Mouse (Mus musculus): Measurements from ENCODE around the gene Slc7a10. TPM values are rescaled to one million over a fixed set of nuclear protein-coding genes. Genes with fewer than 3 reads are reported as not detected.

Gene Slc7a10
- not detected in 2 replicates for total RNA-seq (2015; ENCODE audit: low replicate concordance)
- total RNA-seq (2017; ENCODE audit: low replicate concordance), result not detected in 2 replicates

- no peak for ATAC-seq (replicated peaks; ENCODE audit: low FRiP score, poor library complexity, severe bottlenecking)
Measured at GRCm38 (mm10) chr7:35185889-35186569, at the start of gene Slc7a10. Gene Slc7a10 (plus strand): TSS chr7:35186385.

GRCm38 (mm10) chr7:35137524-35137923, 48.7 kb upstream of the Slc7a10 start:
- ATAC-seq (replicated peaks; ENCODE audit: low FRiP score, poor library complexity, severe bottlenecking), result no peak

DNA sequence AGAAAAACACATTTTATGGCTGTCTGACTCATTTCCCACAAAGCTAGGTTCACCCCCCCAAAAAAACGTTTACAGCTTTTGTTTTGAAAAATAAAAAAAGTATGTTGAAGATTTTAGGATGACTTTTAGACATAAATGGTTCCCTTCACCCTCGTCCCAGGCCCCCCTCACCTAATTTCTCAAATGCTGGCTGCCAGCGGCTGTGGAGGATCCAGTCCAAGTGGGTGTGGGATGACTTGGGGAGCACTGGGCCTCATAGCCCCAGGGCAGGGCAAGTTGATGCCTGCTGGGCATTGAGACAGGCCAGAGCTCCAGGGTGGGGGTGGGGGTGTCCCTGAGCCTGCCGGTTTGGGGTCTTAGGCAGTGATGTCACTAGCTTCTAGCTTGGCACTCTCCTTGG, 47.7 kb upstream of the Slc7a10 start:
- ATAC-seq (replicated peaks; ENCODE audit: low FRiP score, poor library complexity, severe bottlenecking), result no peak

DNA sequence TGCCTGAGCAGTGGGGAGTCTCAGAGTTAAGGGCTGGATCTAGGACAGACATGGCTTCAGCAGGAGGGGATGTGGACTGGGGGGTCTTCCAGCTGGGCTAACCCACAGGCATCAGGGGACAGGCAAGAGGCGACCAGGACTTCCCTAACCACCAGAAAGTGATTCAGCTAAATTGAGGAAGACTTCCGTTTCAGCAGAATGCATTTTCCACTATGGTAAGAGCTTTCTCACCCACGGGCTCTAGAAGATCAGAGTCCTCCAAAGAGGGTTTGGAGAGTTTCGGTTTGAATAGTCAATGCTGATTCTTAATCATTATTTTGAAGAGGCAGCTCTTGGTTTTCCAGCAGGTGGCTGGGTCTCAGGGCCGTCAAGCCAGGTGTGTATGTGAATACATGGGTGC, 46.3 kb upstream of the Slc7a10 start:
- no peak for ATAC-seq (replicated peaks; ENCODE audit: low FRiP score, poor library complexity, severe bottlenecking)

- no peak for ATAC-seq (replicated peaks; ENCODE audit: low FRiP score, poor library complexity, severe bottlenecking)
Measured at GRCm38 (mm10) chr7:35141519-35141918, 44.7 kb upstream of the Slc7a10 start.

GRCm38 (mm10) chr7:35142522-35142921, 43.7 kb upstream of the Slc7a10 start:
- no peak for ATAC-seq (replicated peaks; ENCODE audit: low FRiP score, poor library complexity, severe bottlenecking)

DNA sequence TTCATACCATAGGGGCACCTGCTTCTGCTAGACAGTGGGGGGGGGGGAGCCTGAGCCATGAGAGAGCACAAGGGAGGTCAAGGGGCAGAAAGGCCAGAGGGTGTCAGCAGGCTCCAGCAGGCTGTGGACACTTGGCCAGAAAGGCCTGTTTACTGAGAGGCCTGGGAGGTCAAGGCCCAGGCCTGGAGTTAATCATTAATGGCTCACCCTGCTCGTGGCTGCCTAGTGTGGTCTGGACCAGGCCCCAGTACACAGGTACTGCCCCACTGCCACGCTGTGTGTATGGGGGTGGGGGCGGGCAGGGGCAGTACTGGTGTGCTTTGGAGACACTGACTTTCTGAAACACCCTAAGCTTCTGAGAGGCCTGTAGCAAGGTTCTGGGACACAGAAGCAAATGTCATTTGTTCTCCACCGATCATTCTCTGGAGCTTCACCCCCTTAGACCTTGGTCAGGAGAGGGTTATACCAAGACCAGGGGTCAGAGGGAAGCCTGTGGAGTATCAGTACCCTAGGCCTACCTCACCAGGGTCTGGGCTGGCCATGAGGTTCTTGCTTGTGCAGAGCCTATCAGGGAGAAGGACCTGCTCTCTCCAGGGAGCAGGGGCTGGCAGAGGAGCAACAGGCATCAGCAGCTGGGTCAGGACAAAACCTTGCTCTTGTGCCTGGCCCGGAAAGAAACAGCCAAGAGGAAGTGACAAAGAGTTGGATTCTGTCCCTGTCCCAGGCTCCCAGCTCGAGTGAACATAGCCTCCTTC, 42.1 kb upstream of the Slc7a10 start:
- ATAC-seq (replicated peaks; ENCODE audit: low FRiP score, poor library complexity, severe bottlenecking), result no peak

- no peak for ATAC-seq (replicated peaks; ENCODE audit: low FRiP score, poor library complexity, severe bottlenecking)
Measured at GRCm38 (mm10) chr7:35145068-35145467, 41.1 kb upstream of the Slc7a10 start.

GRCm38 (mm10) chr7:35146269-35146668, 39.9 kb upstream of the Slc7a10 start:
- ATAC-seq (replicated peaks; ENCODE audit: low FRiP score, poor library complexity, severe bottlenecking), result no peak

GRCm38 (mm10) chr7:35149616-35150433, 36.4 kb upstream of the Slc7a10 start:
- no peak for ATAC-seq (replicated peaks; ENCODE audit: low FRiP score, poor library complexity, severe bottlenecking)

GRCm38 (mm10) chr7:35150860-35151259, 35.3 kb upstream of the Slc7a10 start:
- ATAC-seq (replicated peaks; ENCODE audit: low FRiP score, poor library complexity, severe bottlenecking), result no peak

- ATAC-seq (replicated peaks; ENCODE audit: low FRiP score, poor library complexity, severe bottlenecking), result no peak
Measured at GRCm38 (mm10) chr7:35154449-35154848, 31.7 kb upstream of the Slc7a10 start.

- ATAC-seq (replicated peaks; ENCODE audit: low FRiP score, poor library complexity, severe bottlenecking), result no peak
Measured at GRCm38 (mm10) chr7:35156561-35157477, 29.4 kb upstream of the Slc7a10 start.

- no peak for ATAC-seq (replicated peaks; ENCODE audit: low FRiP score, poor library complexity, severe bottlenecking)
Measured at GRCm38 (mm10) chr7:35157512-35157911, 28.7 kb upstream of the Slc7a10 start.

DNA sequence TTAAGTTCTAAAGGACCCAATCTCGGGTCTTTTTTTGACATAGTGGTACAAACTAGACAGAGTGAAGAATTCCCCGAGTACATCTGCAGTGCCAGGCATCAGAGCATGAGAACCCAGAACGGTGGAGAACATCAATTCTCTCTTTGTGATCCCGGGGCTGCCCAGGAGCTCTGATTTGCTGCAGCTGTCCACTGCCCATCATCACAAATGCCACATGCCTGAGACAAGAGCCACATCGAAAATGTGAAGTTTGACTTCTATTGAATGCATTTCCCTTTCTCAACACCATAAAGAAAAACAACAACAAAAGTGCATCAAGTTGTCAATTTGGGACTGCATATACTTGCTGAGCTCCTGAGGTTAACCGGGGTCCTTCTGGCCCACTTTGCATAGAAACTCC, 23.7 kb upstream of the Slc7a10 start:
- ATAC-seq (replicated peaks; ENCODE audit: low FRiP score, poor library complexity, severe bottlenecking), result no peak

GRCm38 (mm10) chr7:35163600-35163999, 22.6 kb upstream of the Slc7a10 start:
- no peak for ATAC-seq (replicated peaks; ENCODE audit: low FRiP score, poor library complexity, severe bottlenecking)

- no peak for ATAC-seq (replicated peaks; ENCODE audit: low FRiP score, poor library complexity, severe bottlenecking)
Measured at GRCm38 (mm10) chr7:35164131-35164530, 22.1 kb upstream of the Slc7a10 start.

DNA sequence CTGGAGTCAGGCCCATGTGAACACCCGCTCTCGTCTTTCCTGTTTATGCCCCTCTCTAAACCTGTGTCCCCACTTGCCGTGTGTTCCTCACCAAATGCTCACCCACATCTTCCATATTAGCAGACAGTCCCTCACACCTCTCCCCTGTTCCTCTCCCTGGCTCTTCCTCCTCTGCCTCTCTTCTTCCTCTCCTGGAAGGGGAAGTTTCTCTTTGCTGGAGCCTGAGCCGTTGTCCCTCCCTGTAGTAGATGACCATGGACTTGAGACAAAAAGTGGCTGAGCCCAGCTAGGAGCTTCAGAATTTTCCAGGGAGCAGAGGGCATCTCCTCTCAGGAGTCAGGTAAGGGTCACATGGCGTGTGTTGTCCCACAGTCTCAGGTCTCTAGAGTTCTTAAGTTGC, 19.2 kb upstream of the Slc7a10 start:
- no peak for ATAC-seq (replicated peaks; ENCODE audit: low FRiP score, poor library complexity, severe bottlenecking)

DNA sequence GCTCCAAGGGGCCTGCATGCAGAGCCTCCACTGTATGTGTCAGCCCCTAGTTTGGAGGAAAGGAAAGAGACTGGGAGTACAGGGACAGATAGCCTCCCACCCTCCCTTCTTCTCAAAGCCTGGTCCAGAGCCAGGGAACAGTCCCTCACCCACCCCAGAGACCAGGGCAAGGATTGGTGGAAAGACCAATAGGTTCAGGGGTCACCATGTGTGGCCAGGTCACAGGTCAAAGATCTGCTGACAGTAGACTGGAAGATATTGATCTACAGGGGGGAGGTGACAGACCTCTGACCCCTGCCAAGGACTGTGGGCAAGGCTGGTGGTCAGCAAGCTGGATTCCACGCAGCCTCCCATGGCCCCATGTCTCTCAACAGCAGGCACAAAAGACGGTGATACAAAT, 18.3 kb upstream of the Slc7a10 start:
- ATAC-seq (replicated peaks; ENCODE audit: low FRiP score, poor library complexity, severe bottlenecking), result no peak

All from erythroblast, adult 5-6 weeks (primary cell).